Mouse (Mus musculus): ENCODE measurements around the gene Hs6st1. TPM values are rescaled to one million over a fixed set of nuclear protein-coding genes. Genes with fewer than 3 reads are reported as not detected.

The Hs6st1 gene
- polyA plus RNA-seq, 1 experiment, result 56.5 TPM

- WGBS, result 99% methylated on average over 3 of the region's 3 CpGs
Observed at GRCm38 (mm10) chr1:36118958-36119357, 50.8 kb downstream of the Hs6st1 start.

GRCm38 (mm10) chr1:36119426-36119825, 51.2 kb downstream of the Hs6st1 start:
- H3K27me3 ChIP-seq (ENCODE audit: control insufficient read depth, insufficient read depth, low read length), result no peaks in the 10 kb centered on the region
- peaks cover 4% of the 10 kb centered on the region for H3K4me1 ChIP-seq (ENCODE audit: control insufficient read depth, insufficient read depth, insufficient read length)
- DNase-seq (ENCODE audit: low read depth in 1 of 2, low spot score in 2 of 2), result no peak
- H3K36me3 ChIP-seq (ENCODE audit: control insufficient read depth, insufficient read depth, low read length), result no peaks in the 10 kb centered on the region
- H3K4me3 ChIP-seq (ENCODE audit: extremely low read depth, insufficient read depth, insufficient read length), result no peak overlapping the region
- WGBS, result 92% methylated on average over 4 of the region's 4 CpGs
- TF ChIP-seq POLR2A (IDR thresholded peaks at IDR 0.05; ENCODE audit: low read depth, low read length), result no peak
- TF ChIP-seq CTCF (IDR thresholded peaks at IDR 0.05; ENCODE audit: extremely low read depth, insufficient read depth, insufficient read length, insufficient replicate concordance), result no peak
- H3K27ac ChIP-seq (ENCODE audit: insufficient read depth, low read length), result no peak overlapping the region

More at GRCm38 (mm10) chr1:36118958-36119357, 50.8 kb downstream of the Hs6st1 start:
- no peaks in the 10 kb centered on the region for H3K4me1 ChIP-seq (ENCODE audit: control insufficient read depth, insufficient read depth, insufficient read length)
- no peaks in the 10 kb centered on the region for H3K36me3 ChIP-seq (ENCODE audit: control insufficient read depth, insufficient read depth, low read length)
- H3K27ac ChIP-seq (ENCODE audit: insufficient read depth, low read length), result no peak overlapping the region
- DNase-seq (ENCODE audit: low read depth in 1 of 2, low spot score in 2 of 2), result no peak
- TF ChIP-seq CTCF (IDR thresholded peaks at IDR 0.05; ENCODE audit: extremely low read depth, insufficient read depth, insufficient read length, insufficient replicate concordance) (no peak), POLR2A (IDR thresholded peaks at IDR 0.05; ENCODE audit: low read depth, low read length) (no peak)
- no peak overlapping the region for H3K4me3 ChIP-seq (ENCODE audit: extremely low read depth, insufficient read depth, insufficient read length)
- H3K27me3 ChIP-seq (ENCODE audit: control insufficient read depth, insufficient read depth, low read length), result no peaks in the 10 kb centered on the region

- Histone ChIP-seq H3K36me3 (ENCODE audit: control insufficient read depth, insufficient read depth, low read length) (no peaks in the 10 kb centered on the region), H3K27me3 (ENCODE audit: control insufficient read depth, insufficient read depth, low read length) (no peaks in the 10 kb centered on the region), H3K27ac (ENCODE audit: insufficient read depth, low read length) (no peak overlapping the region), H3K4me1 (ENCODE audit: control insufficient read depth, insufficient read depth, insufficient read length) (peaks cover 4% of the 10 kb centered on the region), H3K4me3 (ENCODE audit: extremely low read depth, insufficient read depth, insufficient read length) (no peak overlapping the region)
- no peak for DNase-seq (ENCODE audit: low read depth in 1 of 2, low spot score in 2 of 2)
- 84% methylated on average over 8 of the region's 8 CpGs for WGBS
- TF ChIP-seq POLR2A (IDR thresholded peaks at IDR 0.05; ENCODE audit: low read depth, low read length) (no peak), CTCF (IDR thresholded peaks at IDR 0.05; ENCODE audit: extremely low read depth, insufficient read depth, insufficient read length, insufficient replicate concordance) (no peak)
Observed at GRCm38 (mm10) chr1:36121172-36121571, 53.0 kb downstream of the Hs6st1 start.

- DNase-seq (ENCODE audit: low read depth in 1 of 2, low spot score in 2 of 2), result no peak
- Histone ChIP-seq H3K27ac (ENCODE audit: insufficient read depth, low read length) (no peak overlapping the region), H3K36me3 (ENCODE audit: control insufficient read depth, insufficient read depth, low read length) (no peaks in the 10 kb centered on the region), H3K4me1 (ENCODE audit: control insufficient read depth, insufficient read depth, insufficient read length) (peaks cover 14% of the 10 kb centered on the region), H3K4me3 (ENCODE audit: extremely low read depth, insufficient read depth, insufficient read length) (no peak overlapping the region), H3K27me3 (ENCODE audit: control insufficient read depth, insufficient read depth, low read length) (no peaks in the 10 kb centered on the region)
- TF ChIP-seq CTCF (IDR thresholded peaks at IDR 0.05; ENCODE audit: extremely low read depth, insufficient read depth, insufficient read length, insufficient replicate concordance) (no peak), POLR2A (IDR thresholded peaks at IDR 0.05; ENCODE audit: low read depth, low read length) (no peak)
- WGBS, result 87% methylated on average over 7 of the region's 7 CpGs
Observed at GRCm38 (mm10) chr1:36125076-36125475, 56.9 kb downstream of the Hs6st1 start.

- H3K36me3 ChIP-seq (ENCODE audit: control insufficient read depth, insufficient read depth, low read length), result no peaks in the 10 kb centered on the region
- DNase-seq (ENCODE audit: low read depth in 1 of 2, low spot score in 2 of 2), result peak in 1 of 2 experiments; percentile 13
- H3K4me1 ChIP-seq (ENCODE audit: control insufficient read depth, insufficient read depth, insufficient read length), result peaks cover 35% of the 10 kb centered on the region
- no peaks in the 10 kb centered on the region for H3K27me3 ChIP-seq (ENCODE audit: control insufficient read depth, insufficient read depth, low read length)
- 3% methylated on average over 4 of the region's 4 CpGs for WGBS
- peak overlapping the region; percentile 76 for H3K27ac ChIP-seq (ENCODE audit: insufficient read depth, low read length)
- 0 out of 2 replicates have a peak overlapping the region, but pooled peaks have one; percentile 3 for H3K4me3 ChIP-seq (ENCODE audit: extremely low read depth, insufficient read depth, insufficient read length)
- TF ChIP-seq POLR2A (IDR thresholded peaks at IDR 0.05; ENCODE audit: low read depth, low read length) (no peak), CTCF (IDR thresholded peaks at IDR 0.05; ENCODE audit: extremely low read depth, insufficient read depth, insufficient read length, insufficient replicate concordance) (no peak)
Observed at GRCm38 (mm10) chr1:36129126-36129525, 60.9 kb downstream of the Hs6st1 start.

GRCm38 (mm10) chr1:36129881-36130280, 61.7 kb downstream of the Hs6st1 start:
- no peaks in the 10 kb centered on the region for H3K27me3 ChIP-seq (ENCODE audit: control insufficient read depth, insufficient read depth, low read length)
- H3K4me1 ChIP-seq (ENCODE audit: control insufficient read depth, insufficient read depth, insufficient read length), result peaks cover 33% of the 10 kb centered on the region
- H3K4me3 ChIP-seq (ENCODE audit: extremely low read depth, insufficient read depth, insufficient read length), result no peak overlapping the region
- H3K27ac ChIP-seq (ENCODE audit: insufficient read depth, low read length), result peak overlapping the region; percentile 5; the same call in 1 of the 2 replicates
- no peak for DNase-seq (ENCODE audit: low read depth in 1 of 2, low spot score in 2 of 2)
- no peaks in the 10 kb centered on the region for H3K36me3 ChIP-seq (ENCODE audit: control insufficient read depth, insufficient read depth, low read length)
- TF ChIP-seq CTCF (IDR thresholded peaks at IDR 0.05; ENCODE audit: extremely low read depth, insufficient read depth, insufficient read length, insufficient replicate concordance) (no peak), POLR2A (IDR thresholded peaks at IDR 0.05; ENCODE audit: low read depth, low read length) (no peak)
- 84% methylated on average over 8 of the region's 8 CpGs for WGBS

GRCm38 (mm10) chr1:36130307-36131035, 62.3 kb downstream of the Hs6st1 start:
- no peaks in the 10 kb centered on the region for H3K36me3 ChIP-seq (ENCODE audit: control insufficient read depth, insufficient read depth, low read length)
- H3K27me3 ChIP-seq (ENCODE audit: control insufficient read depth, insufficient read depth, low read length), result no peaks in the 10 kb centered on the region
- H3K4me1 ChIP-seq (ENCODE audit: control insufficient read depth, insufficient read depth, insufficient read length), result peaks cover 33% of the 10 kb centered on the region
- H3K4me3 ChIP-seq (ENCODE audit: extremely low read depth, insufficient read depth, insufficient read length), result no peak overlapping the region
- peak overlapping the region; percentile 5; the same call in 1 of the 2 replicates for H3K27ac ChIP-seq (ENCODE audit: insufficient read depth, low read length)
- DNase-seq (ENCODE audit: low read depth in 1 of 2, low spot score in 2 of 2), result no peak
- TF ChIP-seq POLR2A (IDR thresholded peaks at IDR 0.05; ENCODE audit: low read depth, low read length) (no peak), CTCF (IDR thresholded peaks at IDR 0.05; ENCODE audit: extremely low read depth, insufficient read depth, insufficient read length, insufficient replicate concordance) (no peak)
- 77% methylated on average over 4 of the region's 4 CpGs for WGBS

All from spleen, adult 2 months (tissue).